Mouse (Mus musculus) C2C12 (cell line): Measurements from ENCODE around the gene Timm29. TPM values are rescaled to one million over a fixed set of nuclear protein-coding genes. Genes with fewer than 3 reads are reported as not detected.

ENCODE experiments used
- H3K27me3 ChIP-seq: one replicate; pipeline ENCODE4 v1.6.1; 2011; ENCODE audit not compliant: control insufficient read depth, insufficient read depth, insufficient read length
- H3K36me3 ChIP-seq: one replicate; pipeline ENCODE4 v1.6.1; 2011; ENCODE audit not compliant: control insufficient read depth, insufficient read depth
- H3K4me3 ChIP-seq: one replicate; pipeline ENCODE4 v1.5.1; 2011; ENCODE audit warnings: mild to moderate bottlenecking, control low read depth; ENCODE audit not compliant: poor library complexity, insufficient read depth, severe bottlenecking
- H3K79me2 ChIP-seq: one replicate; pipeline ENCODE4 v1.6.1; 2011; ENCODE audit not compliant: control insufficient read depth, insufficient read depth
- H3K79me3 ChIP-seq: one replicate; pipeline ENCODE4 v1.6.1; 2011; ENCODE audit warnings: low read depth, control low read depth
- H3ac ChIP-seq: one replicate; pipeline ENCODE3; 2011; ENCODE audit warnings: low read depth; ENCODE audit not compliant: control insufficient read depth, insufficient read length
- CEBPB ChIP-seq: IDR thresholded peaks from one replicate; pipeline ENCODE4 v1.6.1; 2011; ENCODE audit warnings: low read depth, mild to moderate bottlenecking, control low read depth, moderate library complexity
- CTCF ChIP-seq: IDR thresholded peaks from one replicate; pipeline ENCODE4 v1.5.1; 2011; ENCODE audit not compliant: control insufficient read depth, insufficient read depth, insufficient read length
- FOSL1 ChIP-seq: IDR thresholded peaks from one replicate; pipeline ENCODE4 v1.8.0; 2011; ENCODE audit warnings: mild to moderate bottlenecking, low read length; ENCODE audit not compliant: poor library complexity, insufficient read depth, severe bottlenecking
- MAX ChIP-seq: IDR thresholded peaks from one replicate; pipeline ENCODE4 v1.6.1; 2011; ENCODE audit warnings: mild to moderate bottlenecking, control low read depth
- MYOD1 ChIP-seq: IDR thresholded peaks from one replicate; pipeline ENCODE4 v1.6.1; 2011; ENCODE audit warnings: low read depth; ENCODE audit not compliant: control insufficient read depth, insufficient read length
- MYOG ChIP-seq: IDR thresholded peaks from one replicate; pipeline ENCODE4 v1.6.1; 2011; ENCODE audit not compliant: control insufficient read depth, insufficient read length; ENCODE audit errors: extremely low read depth
- USF1 ChIP-seq: IDR thresholded peaks from one replicate; pipeline ENCODE4 v1.6.1; 2011; ENCODE audit warnings: low read depth, mild to moderate bottlenecking, control low read depth, moderate library complexity
- polyA plus RNA-seq: library from polyadenylated mRNA; unstranded; fragments of >200 nt; fragmentation: generic; extraction: Trizol; gene quantifications from one replicate; pipeline ENCODE4 v1.2.1, GENCODE M21; 2012; ENCODE audit warnings: missing spikeins

Gene Timm29
- polyA plus RNA-seq, 1 experiment, result 20.8 TPM

- H3K4me3 ChIP-seq, result no peak overlapping the region
- H3K27me3 ChIP-seq, result no peaks in the 10 kb centered on the region
- TF ChIP-seq MYOD1, result no peak
- no peak for TF ChIP-seq MYOG
- TF ChIP-seq CEBPB, result no peak
- no peak for TF ChIP-seq MAX
- no peak for TF ChIP-seq CTCF
- no peak for TF ChIP-seq FOSL1
- no peak for TF ChIP-seq USF1
- peaks cover 25% of the 10 kb centered on the region for H3K79me2 ChIP-seq
- H3K36me3 ChIP-seq, result peaks cover 18% of the 10 kb centered on the region
- H3ac ChIP-seq, result no peak overlapping the region
- peaks cover 15% of the 10 kb centered on the region for H3K79me3 ChIP-seq
Observed at GRCm38 (mm10) chr9:21598198-21598597, 5.7 kb downstream of the Timm29 start.

DNA sequence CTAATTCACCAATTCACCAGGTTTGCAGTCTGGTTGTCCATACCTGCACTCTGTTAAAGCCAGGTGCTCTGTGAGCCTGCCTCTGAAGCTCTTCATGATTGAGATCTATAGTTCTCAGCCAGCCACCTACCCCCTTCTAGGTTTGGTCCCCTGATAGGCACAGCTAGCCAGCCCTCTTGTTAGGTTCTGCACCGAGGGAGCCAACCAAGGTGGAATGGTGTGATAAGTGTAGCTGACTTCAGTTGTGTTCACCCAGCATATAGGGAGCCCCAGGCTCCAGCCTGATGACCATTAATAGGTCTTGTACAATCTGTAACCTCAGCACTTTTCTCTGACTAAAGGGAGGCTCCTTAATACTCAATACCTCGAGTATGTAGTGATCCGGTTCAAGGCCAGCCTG, 7.7 kb downstream of the Timm29 start:
- Histone ChIP-seq H3K4me3 (no peak overlapping the region), H3K79me3 (peaks cover 2% of the 10 kb centered on the region), H3ac (no peak overlapping the region), H3K79me2 (peaks cover 5% of the 10 kb centered on the region), H3K27me3 (no peaks in the 10 kb centered on the region), H3K36me3 (peaks cover 4% of the 10 kb centered on the region)
- no peak for TF ChIP-seq FOSL1
- TF ChIP-seq MYOD1, result no peak
- TF ChIP-seq CTCF, result no peak
- no peak for TF ChIP-seq MAX
- TF ChIP-seq USF1, result no peak
- no peak for TF ChIP-seq CEBPB
- no peak for TF ChIP-seq MYOG

- no peak overlapping the region for H3ac ChIP-seq
- no peaks in the 10 kb centered on the region for H3K27me3 ChIP-seq
- no peaks in the 10 kb centered on the region for H3K36me3 ChIP-seq
- peaks cover 2% of the 10 kb centered on the region for H3K79me3 ChIP-seq
- no peaks in the 10 kb centered on the region for H3K79me2 ChIP-seq
- no peak overlapping the region for H3K4me3 ChIP-seq
- TF ChIP-seq CEBPB (no peak), MYOG (no peak), USF1 (no peak), MAX (no peak), CTCF (no peak), FOSL1 (no peak), MYOD1 (no peak)
Observed at GRCm38 (mm10) chr9:21601073-21601472, 8.6 kb downstream of the Timm29 start.

DNA sequence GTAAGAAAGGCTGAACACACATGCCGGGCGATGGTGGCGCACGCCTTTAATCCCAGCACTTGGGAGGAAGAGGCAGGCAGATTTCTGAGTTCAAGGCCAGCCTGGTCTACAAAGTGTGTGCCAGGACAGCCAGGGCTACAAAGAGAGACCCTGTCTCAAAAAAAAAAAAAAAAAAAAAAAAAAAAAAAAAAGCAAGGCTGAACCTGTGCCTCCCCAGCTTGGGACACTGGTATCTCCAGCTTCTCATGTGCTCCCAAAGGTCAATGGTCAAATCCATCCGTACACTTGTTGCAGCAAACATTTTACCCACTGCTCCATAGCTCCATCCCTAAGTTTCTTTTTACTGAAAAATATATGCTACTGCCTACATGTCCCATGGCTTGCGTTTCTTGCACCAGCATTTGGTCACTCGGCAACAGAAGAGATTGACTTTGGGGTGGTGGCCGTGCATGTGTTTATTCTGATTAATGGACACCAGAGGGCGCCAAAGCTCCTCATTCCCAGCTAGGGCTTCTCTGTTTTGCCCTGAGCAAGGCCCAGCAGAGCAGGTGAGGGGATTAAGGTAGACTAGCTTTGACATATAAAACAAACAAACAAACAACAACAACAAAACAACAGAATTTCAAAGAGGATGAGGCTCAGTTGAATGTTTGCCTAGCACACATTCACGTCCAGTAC, 9.3 kb downstream of the Timm29 start:
- H3K79me2 ChIP-seq, result no peaks in the 10 kb centered on the region
- H3K79me3 ChIP-seq, result no peaks in the 10 kb centered on the region
- no peaks in the 10 kb centered on the region for H3K36me3 ChIP-seq
- H3ac ChIP-seq, result no peak overlapping the region
- TF ChIP-seq CEBPB (no peak), CTCF (peak; percentile 53)
- no peak overlapping the region for H3K4me3 ChIP-seq
- H3K27me3 ChIP-seq, result no peaks in the 10 kb centered on the region

DNA sequence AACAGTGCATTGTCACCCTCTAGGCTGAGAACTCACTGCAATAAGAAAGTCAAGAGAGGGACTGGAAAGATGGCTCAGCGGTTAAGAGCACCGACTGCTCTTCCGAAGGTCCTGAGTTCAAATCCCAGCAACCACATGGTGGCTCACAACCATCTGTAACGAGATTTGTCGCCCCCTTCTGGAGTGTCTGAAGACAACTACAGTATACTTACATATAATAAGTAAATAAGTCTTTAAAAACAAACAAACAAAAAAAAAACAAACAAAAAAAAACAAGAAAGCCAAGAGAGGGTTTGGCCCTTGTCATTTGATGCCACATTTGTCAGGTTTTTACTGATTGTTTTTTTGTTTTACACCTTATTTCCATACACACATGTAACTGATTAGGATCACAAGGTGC, 11.6 kb downstream of the Timm29 start:
- Histone ChIP-seq H3ac (no peak overlapping the region), H3K4me3 (no peak overlapping the region), H3K79me2 (no peaks in the 10 kb centered on the region), H3K27me3 (no peaks in the 10 kb centered on the region), H3K36me3 (no peaks in the 10 kb centered on the region), H3K79me3 (no peaks in the 10 kb centered on the region)
- TF ChIP-seq MYOD1 (no peak), CTCF (no peak), MAX (no peak), CEBPB (no peak), MYOG (no peak), FOSL1 (no peak), USF1 (no peak)

DNA sequence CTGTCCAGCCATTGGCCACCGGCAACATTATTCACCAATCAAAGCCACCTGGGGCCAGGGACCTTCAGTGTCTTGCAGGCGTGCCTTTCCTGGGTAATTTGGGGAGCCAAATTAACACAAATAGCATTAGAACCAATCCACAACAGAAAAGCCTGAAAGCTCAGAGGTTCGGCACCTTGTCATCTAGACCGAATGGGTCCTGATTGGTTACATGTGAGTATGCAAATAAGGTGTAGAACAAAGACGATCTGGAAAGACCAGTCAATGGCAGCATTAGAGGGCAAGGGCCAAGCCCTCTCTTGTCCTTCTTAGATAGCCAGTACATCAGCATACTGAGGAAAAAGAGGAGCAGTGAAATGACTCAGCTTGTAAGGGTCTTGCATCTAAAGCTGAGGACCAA, 13.3 kb downstream of the Timm29 start:
- TF ChIP-seq CTCF (no peak), FOSL1 (no peak), MYOD1 (no peak)
- no peaks in the 10 kb centered on the region for H3K79me3 ChIP-seq
- H3K79me2 ChIP-seq, result no peaks in the 10 kb centered on the region
- H3ac ChIP-seq, result no peak overlapping the region
- no peaks in the 10 kb centered on the region for H3K36me3 ChIP-seq
- H3K27me3 ChIP-seq, result no peaks in the 10 kb centered on the region
- H3K4me3 ChIP-seq, result no peak overlapping the region
